Mouse (Mus musculus): ENCODE results near the gene Golt1a.

DNA sequence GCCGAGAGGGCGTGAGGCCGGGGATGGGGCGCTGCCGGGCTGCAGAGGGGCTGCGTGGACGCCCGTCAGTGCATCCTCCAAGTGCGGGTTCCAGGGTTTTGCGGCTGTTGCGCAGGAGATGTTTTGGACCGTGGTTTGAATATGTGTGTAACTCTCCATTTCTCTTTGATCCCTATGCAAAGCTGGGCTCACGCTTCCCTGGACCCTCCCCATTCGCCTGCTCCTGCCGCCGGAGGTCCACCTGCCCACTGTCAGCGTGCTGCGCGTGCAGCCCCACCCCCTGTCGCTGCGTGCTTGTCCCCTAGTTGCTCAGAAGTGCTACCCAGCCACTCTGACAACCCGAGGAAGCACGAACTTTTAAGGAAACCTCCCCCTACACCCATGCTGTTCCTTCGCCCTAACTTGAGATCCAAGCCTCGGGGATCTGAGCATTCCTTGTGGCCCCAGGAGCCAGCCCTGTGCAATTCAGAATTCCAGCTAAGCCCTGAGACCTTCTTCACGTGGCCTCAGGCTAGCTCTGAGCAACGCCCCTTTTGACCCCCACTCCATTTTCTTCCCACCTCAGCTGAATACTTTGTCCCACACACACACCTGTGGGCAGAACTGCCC, 54.5 kb downstream of the Golt1a start:
- TF ChIP-seq POLR2A (IDR thresholded peaks at IDR 0.05; ENCODE audit: low read depth, low read length): no peak
- TF ChIP-seq CTCF (IDR thresholded peaks at IDR 0.05; ENCODE audit: extremely low read depth, insufficient read depth, insufficient read length, insufficient replicate concordance): no peak
